Mouse (Mus musculus): Measurements from ENCODE around the gene Olfr1229. TPM values are rescaled to one million over a fixed set of nuclear protein-coding genes. Genes with fewer than 3 reads are reported as not detected.

The Olfr1229 gene
- not detected in 2 replicates for polyA plus RNA-seq (2015; fragmentation: Nextera tagmentation; extraction: Ambion mirVana)

DNA sequence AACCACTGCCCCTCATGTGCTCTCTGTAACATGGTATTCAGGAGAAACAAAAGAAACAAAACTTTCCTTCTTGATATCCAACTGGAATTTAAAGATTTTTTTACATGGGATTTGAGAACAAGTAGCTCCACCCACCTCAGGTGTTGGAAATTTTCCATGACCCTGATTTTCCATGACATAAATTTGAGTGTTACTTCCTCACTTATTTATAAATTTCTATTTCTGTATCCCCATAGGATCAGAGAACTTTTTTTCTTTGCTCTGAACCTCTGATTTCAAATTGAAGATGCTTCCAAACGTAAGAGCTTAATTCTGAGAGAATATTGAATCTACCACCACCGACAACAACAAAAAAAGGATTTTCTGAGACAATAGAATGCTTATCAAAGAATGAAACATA is at the start of gene Olfr1229:
Olfr1229 (minus strand) TSS at position 101 of the 400 bp plus-strand sequence.

DNA sequence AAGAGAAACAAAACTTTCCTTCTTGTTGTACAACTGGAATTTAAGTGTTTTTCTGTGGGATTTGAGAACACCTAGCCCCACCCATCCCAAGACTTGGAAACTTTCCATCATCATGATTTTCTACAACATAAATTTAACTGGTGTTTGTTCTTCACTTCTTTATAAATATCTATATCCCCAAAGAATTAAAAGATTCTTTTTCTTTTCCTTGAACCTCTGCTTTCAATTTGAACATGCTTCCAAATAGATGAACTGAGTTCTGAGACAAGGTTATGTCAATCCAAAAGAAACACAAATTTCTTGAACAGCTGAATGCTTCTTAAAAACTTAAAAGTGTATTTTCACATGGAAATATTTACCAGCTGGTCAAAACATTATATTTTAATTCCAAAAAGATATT is 41.8 kb upstream of the Olfr1229 start, which contains the start of gene Olfr1232:
Olfr1232 (minus strand) TSS at position 101 of the 400 bp plus-strand sequence.

DNA sequence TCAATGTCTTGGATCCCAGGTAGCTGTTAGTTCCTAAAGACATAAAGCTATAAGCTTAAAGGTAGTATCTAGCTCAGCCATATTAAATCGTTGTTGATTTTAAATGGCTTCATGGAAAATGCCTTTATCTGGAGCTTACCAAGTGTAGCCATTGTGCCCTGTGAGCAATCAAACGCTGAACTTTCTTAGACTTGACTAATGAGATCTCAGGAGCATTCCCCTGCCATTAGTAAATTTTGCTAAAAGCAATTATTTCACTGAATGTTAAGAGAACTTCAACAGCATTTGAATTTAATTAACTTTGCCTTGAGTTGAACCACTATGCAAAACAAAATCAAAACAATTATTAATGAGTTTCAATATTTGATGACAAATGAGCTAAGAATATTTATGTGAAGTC is 19.2 kb upstream of the Olfr1229 start, which contains the start of gene Olfr1231:
Olfr1231 (minus strand) TSS at position 101 of the 400 bp plus-strand sequence.

DNA sequence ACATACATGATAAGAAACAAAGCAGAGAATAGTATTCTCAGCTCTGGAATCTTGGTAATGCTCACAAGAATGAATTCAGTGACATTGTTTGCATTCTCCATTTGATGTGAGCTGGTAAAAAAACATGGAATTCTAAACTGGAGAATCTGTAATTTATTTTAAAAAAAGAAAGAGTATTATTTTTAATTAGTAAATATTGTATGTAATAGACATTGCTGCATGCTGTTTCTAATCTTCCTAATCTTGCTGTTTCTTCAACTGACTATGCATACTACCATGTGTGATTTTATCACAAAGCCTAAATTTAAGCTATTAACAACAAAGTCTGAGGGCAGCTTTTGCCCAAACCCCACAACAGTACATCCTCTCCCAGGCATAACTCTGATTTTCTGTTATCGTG is 9.4 kb upstream of the Olfr1229 start, which contains the start of gene Olfr1230:
Olfr1230 (minus strand) TSS at position 101 of the 400 bp plus-strand sequence.

DNA sequence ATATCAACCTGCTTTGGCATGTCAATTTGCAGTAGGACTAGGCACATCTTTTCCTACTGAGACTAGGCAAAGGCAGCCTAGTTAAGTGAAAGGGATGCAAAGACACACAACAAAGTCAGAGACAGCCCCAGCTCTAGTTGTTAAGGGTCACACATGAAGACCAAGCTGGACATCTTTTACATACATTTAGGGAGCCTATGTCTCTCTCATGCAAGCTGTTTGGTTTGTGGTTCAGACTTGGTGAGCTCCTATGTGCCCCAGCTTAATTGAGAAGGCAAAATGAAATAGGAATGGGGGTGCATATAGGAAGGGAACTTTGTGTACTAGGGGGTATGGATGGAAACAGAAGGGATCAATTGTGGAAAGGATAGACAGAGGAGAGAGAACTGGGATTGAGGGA is 33.9 kb downstream of the Olfr1229 start, which contains the start of gene Olfr1228:
Olfr1228 (minus strand) TSS at position 101 of the 400 bp plus-strand sequence.

Other genes starting within 250 kb of the Olfr1229 start
- gene Olfr1218, start 226.8 kb downstream of the Olfr1229 start, polyA plus RNA-seq (2015; fragmentation: Nextera tagmentation; extraction: Ambion mirVana), result not detected in 2 replicates
- not detected in 2 replicates for gene Olfr1219, start 204.5 kb downstream of the Olfr1229 start, polyA plus RNA-seq (2015; fragmentation: Nextera tagmentation; extraction: Ambion mirVana)
- gene Olfr1220, start 181.2 kb downstream of the Olfr1229 start, polyA plus RNA-seq (2015; fragmentation: Nextera tagmentation; extraction: Ambion mirVana), result not detected in 2 replicates
- gene Olfr1221, start 170.7 kb downstream of the Olfr1229 start, polyA plus RNA-seq (2015; fragmentation: Nextera tagmentation; extraction: Ambion mirVana), result not detected in 2 replicates
- not detected in 2 replicates for gene Olfr1222, start 155.0 kb downstream of the Olfr1229 start, polyA plus RNA-seq (2015; fragmentation: Nextera tagmentation; extraction: Ambion mirVana)
- gene Olfr1223, start 136.5 kb downstream of the Olfr1229 start, polyA plus RNA-seq (2015; fragmentation: Nextera tagmentation; extraction: Ambion mirVana), result not detected in 2 replicates
- not detected in 2 replicates for gene Olfr1224-ps1, start 123.9 kb downstream of the Olfr1229 start, polyA plus RNA-seq (2015; fragmentation: Nextera tagmentation; extraction: Ambion mirVana)
- gene Olfr1225, start 113.3 kb downstream of the Olfr1229 start, polyA plus RNA-seq (2015; fragmentation: Nextera tagmentation; extraction: Ambion mirVana), result not detected in 2 replicates
- gene Olfr1226, start 88.0 kb downstream of the Olfr1229 start, polyA plus RNA-seq (2015; fragmentation: Nextera tagmentation; extraction: Ambion mirVana), result not detected in 2 replicates
- gene Olfr1228, start 34.0 kb downstream of the Olfr1229 start, polyA plus RNA-seq (2015; fragmentation: Nextera tagmentation; extraction: Ambion mirVana), result not detected in 2 replicates
- gene Olfr1230, start 9.3 kb upstream of the Olfr1229 start, polyA plus RNA-seq (2015; fragmentation: Nextera tagmentation; extraction: Ambion mirVana), result not detected in 2 replicates
- not detected in 2 replicates for gene Olfr1231, start 19.1 kb upstream of the Olfr1229 start, polyA plus RNA-seq (2015; fragmentation: Nextera tagmentation; extraction: Ambion mirVana)
- gene Olfr1232, start 41.7 kb upstream of the Olfr1229 start, polyA plus RNA-seq (2015; fragmentation: Nextera tagmentation; extraction: Ambion mirVana), result not detected in 2 replicates
- not detected in 2 replicates for gene Olfr1233, start 54.4 kb upstream of the Olfr1229 start, polyA plus RNA-seq (2015; fragmentation: Nextera tagmentation; extraction: Ambion mirVana)
- not detected in 2 replicates for gene Olfr1234, start 76.9 kb upstream of the Olfr1229 start, polyA plus RNA-seq (2015; fragmentation: Nextera tagmentation; extraction: Ambion mirVana)
- not detected in 2 replicates for gene Olfr1238, start 121.7 kb upstream of the Olfr1229 start, polyA plus RNA-seq (2015; fragmentation: Nextera tagmentation; extraction: Ambion mirVana)
- not detected in 2 replicates for gene Olfr1239, start 132.4 kb upstream of the Olfr1229 start, polyA plus RNA-seq (2015; fragmentation: Nextera tagmentation; extraction: Ambion mirVana)
- gene Olfr1240, start 155.0 kb upstream of the Olfr1229 start, polyA plus RNA-seq (2015; fragmentation: Nextera tagmentation; extraction: Ambion mirVana), result not detected in 2 replicates
- gene Olfr1241, start 199.1 kb upstream of the Olfr1229 start, polyA plus RNA-seq (2015; fragmentation: Nextera tagmentation; extraction: Ambion mirVana), result not detected in 2 replicates
- not detected in 2 replicates for gene Olfr1242, start 210.3 kb upstream of the Olfr1229 start, polyA plus RNA-seq (2015; fragmentation: Nextera tagmentation; extraction: Ambion mirVana)
- not detected in 2 replicates for gene Olfr1243, start 243.5 kb upstream of the Olfr1229 start, polyA plus RNA-seq (2015; fragmentation: Nextera tagmentation; extraction: Ambion mirVana)

All from spleen, postnatal 0 days (tissue).